Mouse (Mus musculus) heart, adult 2 months (tissue): ENCODE measurements around the gene Eid1.

ENCODE experiments used
- CTCF ChIP-seq: fragments of 200-600 bp; IDR thresholded peaks from 2 replicates; pipeline ENCODE4 v1.8.1; 2022; ENCODE audit warnings: antibody characterized with exemption, mild to moderate bottlenecking, moderate library complexity
- EP300 ChIP-seq: fragments of 200-500 bp; IDR thresholded peaks from 2 replicates; pipeline ENCODE4 v1.6.1; 2011; ENCODE audit warnings: low read depth, low read length, control low read depth; ENCODE audit not compliant: insufficient read depth
- POLR2A ChIP-seq: fragments of 200-500 bp; IDR thresholded peaks from 2 replicates; pipeline ENCODE4 v1.6.1; 2011; ENCODE audit warnings: mild to moderate bottlenecking, low read depth, low read length, control low read depth; ENCODE audit not compliant: insufficient read depth

- TF ChIP-seq EP300 (no peak), POLR2A (no peak), CTCF (no peak)
Observed at GRCm38 (mm10) chr2:125716599-125716998, 43.7 kb downstream of the Eid1 start.
